Mouse (Mus musculus) liver, embryonic 14.5 days (tissue): Measurements from ENCODE around the gene Fbf1.
"Not testable (repeated sequence)": the region's sequence is repeated elsewhere in the genome, so short reads cannot be mapped to it uniquely, and the experiment has no call there.

Experiments used
- CTCF ChIP-seq: IDR thresholded peaks from 2 replicates; pipeline ENCODE4 v1.5.1; 2016; ENCODE audit warnings: antibody characterized with exemption, low read depth, control low read depth
- EP300 ChIP-seq: IDR thresholded peaks from 2 replicates; pipeline ENCODE4 v1.6.1; 2016; ENCODE audit warnings: antibody characterized with exemption, low read depth

DNA sequence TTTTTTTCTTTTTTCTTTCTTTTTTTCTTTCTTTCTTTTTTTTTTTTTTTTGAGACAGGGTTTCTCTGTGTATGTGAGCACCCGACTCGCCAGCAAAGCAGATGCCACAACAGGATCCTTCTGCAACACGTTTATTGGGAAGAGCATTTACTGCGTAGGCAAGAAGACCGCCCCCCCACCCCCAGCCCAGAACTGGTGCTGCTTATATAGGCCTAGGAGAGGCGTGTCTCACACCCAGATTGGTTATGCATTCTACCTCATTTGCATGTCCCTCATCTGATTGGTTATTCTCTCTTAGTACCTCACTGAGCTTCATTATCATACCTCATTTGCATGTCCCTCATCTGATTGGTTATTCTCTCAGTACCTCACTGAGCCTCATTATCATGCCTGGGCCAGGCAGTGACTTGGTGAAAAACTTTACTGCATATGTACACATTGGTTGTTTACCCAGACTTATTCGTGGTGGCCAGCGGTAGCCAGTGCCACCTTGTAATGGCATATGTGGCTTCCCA is 46.2 kb downstream of the Fbf1 start:
- TF ChIP-seq CTCF, EP300: not testable (repeated sequence)
